Mouse (Mus musculus) adrenal gland, adult 8-10 months (tissue): ENCODE measurements around the gene Runx2. TPM values are rescaled to one million over a fixed set of nuclear protein-coding genes. Genes with fewer than 3 reads are reported as not detected.

Experiments
- DNase-seq: peaks from one replicate; pipeline ENCODE4 v3.0.0; 2022
- total RNA-seq, 4 experiments: library from RNA; stranded (reverse); gene quantifications; 2 replicates each; pipeline ENCODE4 v1.2.4; 2022

Runx2 gene
- 10 to 100 TPM; 19.6 to 32.8 (median 25.7) TPM for total RNA-seq

GRCm38 (mm10) chr17:44814508-44815175, at the start of gene Runx2:
Runx2 (minus strand) TSS chr17:44814797.
- no peak for DNase-seq

GRCm38 (mm10) chr17:44863165-44863564, 48.6 kb upstream of the Runx2 start:
- no peak for DNase-seq

- DNase-seq = no peak
These were observed 27.6 kb upstream of the Runx2 start for GRCm38 (mm10) chr17:44842184-44842583.

- DNase-seq = no peak
These were observed 16.6 kb upstream of the Runx2 start for GRCm38 (mm10) chr17:44831201-44831600.

GRCm38 (mm10) chr17:44829587-44829986, 15.0 kb upstream of the Runx2 start:
- no peak for DNase-seq

GRCm38 (mm10) chr17:44827964-44828363, 13.4 kb upstream of the Runx2 start:
- DNase-seq = no peak

- no peak for DNase-seq
These were observed 12.5 kb upstream of the Runx2 start for GRCm38 (mm10) chr17:44827124-44827523.

GRCm38 (mm10) chr17:44821940-44822339, 7.3 kb upstream of the Runx2 start:
- DNase-seq = no peak

GRCm38 (mm10) chr17:44819816-44820215, 5.2 kb upstream of the Runx2 start:
- no peak for DNase-seq

- no peak for DNase-seq
These were observed 4.2 kb upstream of the Runx2 start for GRCm38 (mm10) chr17:44818825-44819224.

- DNase-seq = no peak
These were observed 7.6 kb downstream of the Runx2 start for GRCm38 (mm10) chr17:44807031-44807430.

- DNase-seq = peak; percentile 48
These were observed 17.3 kb downstream of the Runx2 start for GRCm38 (mm10) chr17:44797331-44797730.

- no peak for DNase-seq
These were observed 22.2 kb downstream of the Runx2 start for GRCm38 (mm10) chr17:44792218-44792917.

GRCm38 (mm10) chr17:44788982-44789747, 25.4 kb downstream of the Runx2 start:
- DNase-seq = no peak

- DNase-seq = no peak
These were observed 31.5 kb downstream of the Runx2 start for GRCm38 (mm10) chr17:44783143-44783542.

GRCm38 (mm10) chr17:44782366-44782765, 32.2 kb downstream of the Runx2 start:
- DNase-seq = no peak

GRCm38 (mm10) chr17:44780353-44780752, 34.2 kb downstream of the Runx2 start:
- no peak for DNase-seq

GRCm38 (mm10) chr17:44778141-44778540, 36.5 kb downstream of the Runx2 start:
- no peak for DNase-seq

- no peak for DNase-seq
These were observed 37.2 kb downstream of the Runx2 start for GRCm38 (mm10) chr17:44777337-44777804.

- DNase-seq = peak; percentile 92
These were observed 37.8 kb downstream of the Runx2 start, which contains the start of gene Supt3 for GRCm38 (mm10) chr17:44776738-44777270. Supt3 (plus strand) TSS chr17:44777152.

- DNase-seq = no peak
These were observed 42.0 kb downstream of the Runx2 start for GRCm38 (mm10) chr17:44772576-44772975.

GRCm38 (mm10) chr17:44770871-44771270, 43.7 kb downstream of the Runx2 start:
- DNase-seq = no peak

GRCm38 (mm10) chr17:44768522-44768921, 46.1 kb downstream of the Runx2 start:
- no peak for DNase-seq
